Mouse (Mus musculus) splenic B cell, adult 2 months (primary cell): ENCODE results near the gene Ablim1.

Experiments
- DNase-seq: peaks from one replicate; pipeline ENCODE4 v3.0.0-alpha.2; 2011; ENCODE audit warnings: low read depth, low spot score
- H3K27me3 ChIP-seq: 2 replicates; pipeline ENCODE4 v1.6.1; 2012; ENCODE audit warnings: mild to moderate bottlenecking, low read length, moderate library complexity, mixed read lengths; ENCODE audit not compliant: control insufficient read depth, poor library complexity, insufficient read depth, severe bottlenecking
- H3K36me3 ChIP-seq: 2 replicates; pipeline ENCODE4 v1.6.1; 2012; ENCODE audit warnings: mild to moderate bottlenecking, low read length, moderate library complexity, mixed read lengths; ENCODE audit not compliant: control insufficient read depth, poor library complexity, insufficient read depth, severe bottlenecking

Gene Ablim1

DNA sequence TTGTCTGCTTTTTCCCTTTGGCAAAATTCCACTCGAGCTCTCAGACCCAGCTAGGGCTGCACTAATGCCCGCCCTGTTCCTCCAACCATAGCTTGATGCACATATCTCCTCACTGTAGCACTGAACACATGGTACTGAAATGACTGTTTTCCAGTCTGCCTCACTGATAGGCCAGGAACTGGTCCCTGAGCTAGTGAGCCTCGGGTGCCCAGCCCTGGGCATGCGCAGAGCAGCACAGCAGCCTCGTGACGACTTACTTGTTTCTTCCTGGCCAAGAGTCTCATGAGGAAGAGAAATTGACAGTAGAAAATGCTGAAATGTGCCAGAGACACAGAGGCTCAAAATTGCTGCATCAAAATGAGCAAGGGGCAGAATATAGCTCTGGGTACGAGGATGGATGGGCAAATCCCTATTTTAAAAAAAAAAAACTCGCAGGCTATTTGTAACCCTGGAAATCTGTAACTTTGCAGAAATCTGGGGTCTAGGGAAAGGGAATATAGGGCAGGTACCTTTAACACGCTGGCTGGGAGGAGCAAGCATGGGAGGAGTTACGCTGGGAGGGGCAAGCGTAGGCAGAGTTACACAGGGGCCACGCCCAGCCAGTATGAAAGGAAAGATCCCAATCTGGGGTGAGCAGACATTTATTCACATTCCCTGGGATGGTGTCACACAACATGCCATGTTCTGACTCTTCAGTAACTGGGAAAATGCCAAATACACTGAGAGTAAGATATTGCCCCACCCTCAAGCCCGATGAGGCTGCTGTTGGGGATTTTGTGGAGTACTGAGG is 41.7 kb downstream of the Ablim1 start:
- H3K27me3 ChIP-seq = no peaks in the 10 kb centered on the region
- no peaks in the 10 kb centered on the region for H3K36me3 ChIP-seq
- peak; percentile 74 for DNase-seq

DNA sequence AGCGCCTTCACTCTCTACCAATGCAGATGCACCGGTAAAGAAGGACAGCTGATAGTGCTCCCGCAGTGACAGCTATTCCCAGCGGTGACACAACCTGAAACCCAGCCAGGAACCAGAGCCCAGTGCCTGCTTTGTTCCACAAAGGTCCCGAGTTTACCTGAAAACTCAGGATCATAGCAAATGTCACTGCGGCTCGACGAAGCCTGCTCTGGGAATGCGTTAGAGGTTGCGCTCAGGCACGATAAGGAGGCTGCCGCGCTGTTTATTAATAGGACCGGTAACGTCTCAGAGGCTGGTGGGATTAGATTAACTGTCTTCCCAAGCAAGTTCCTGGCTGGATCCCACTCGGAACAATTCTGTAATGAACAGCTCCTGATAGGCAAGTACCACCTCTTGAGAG is 43.0 kb downstream of the Ablim1 start:
- DNase-seq = no peak
- H3K27me3 ChIP-seq = no peaks in the 10 kb centered on the region
- H3K36me3 ChIP-seq = no peaks in the 10 kb centered on the region

DNA sequence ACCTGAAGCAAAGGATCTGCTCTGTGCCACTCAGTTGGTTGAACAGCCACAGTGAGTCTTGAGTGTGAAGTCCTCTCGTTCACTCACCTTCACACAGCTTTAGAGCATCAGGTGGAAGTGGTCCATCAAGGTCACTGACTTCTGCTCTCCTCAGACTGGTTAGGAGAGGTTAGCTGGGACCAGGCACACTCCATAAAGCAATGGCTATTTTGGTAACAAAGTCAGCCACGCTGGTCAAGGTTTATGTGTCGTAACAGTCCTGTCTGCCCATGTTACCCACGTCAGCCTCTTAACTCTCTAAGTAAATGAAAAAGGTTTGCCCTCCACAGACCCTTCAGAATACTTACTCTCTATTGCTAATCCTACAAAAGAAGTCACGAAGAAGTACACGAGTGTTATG is 44.0 kb downstream of the Ablim1 start:
- no peaks in the 10 kb centered on the region for H3K36me3 ChIP-seq
- DNase-seq = no peak
- no peaks in the 10 kb centered on the region for H3K27me3 ChIP-seq

DNA sequence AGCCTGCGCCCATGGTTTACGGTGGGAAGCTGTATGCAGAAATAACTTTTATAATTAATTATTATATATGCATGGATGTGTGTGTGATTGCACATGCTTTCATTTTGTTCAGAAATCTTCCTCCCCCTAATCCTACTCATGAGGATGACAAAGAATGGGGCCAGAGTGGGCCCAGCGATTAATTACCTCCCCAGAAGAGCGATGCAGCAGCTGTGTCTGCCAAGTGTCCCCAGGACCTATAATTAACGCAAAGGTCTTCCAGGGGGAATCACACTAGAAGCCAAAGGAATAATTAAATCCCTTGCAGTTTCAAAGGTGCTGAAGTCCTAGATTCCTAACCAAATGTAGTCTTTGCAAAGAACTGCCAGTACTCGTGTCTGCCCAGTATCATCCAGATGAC is 44.9 kb downstream of the Ablim1 start:
- DNase-seq = no peak
- H3K27me3 ChIP-seq = no peaks in the 10 kb centered on the region
- H3K36me3 ChIP-seq = no peaks in the 10 kb centered on the region

DNA sequence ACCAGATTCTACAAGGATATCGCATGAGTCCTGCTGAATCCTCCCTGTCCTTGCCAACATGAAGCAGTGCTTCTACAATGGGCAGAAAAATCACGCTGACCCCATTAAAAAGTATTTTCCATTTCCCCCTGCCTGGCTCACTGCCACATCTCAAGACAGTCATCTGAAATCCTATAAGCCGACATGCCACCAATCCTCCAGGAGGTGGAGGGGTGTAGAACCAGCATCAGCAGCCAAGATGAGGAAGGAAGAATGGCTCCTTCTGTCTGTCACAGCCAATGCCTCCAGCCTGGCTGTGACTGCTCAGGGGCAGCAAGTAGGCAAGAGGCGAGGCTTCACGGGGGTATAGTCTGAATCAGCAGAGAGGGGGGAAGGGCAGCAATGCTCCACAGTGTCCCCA is 47.2 kb downstream of the Ablim1 start:
- Histone ChIP-seq H3K36me3 (no peaks in the 10 kb centered on the region), H3K27me3 (no peaks in the 10 kb centered on the region)
- DNase-seq = no peak

DNA sequence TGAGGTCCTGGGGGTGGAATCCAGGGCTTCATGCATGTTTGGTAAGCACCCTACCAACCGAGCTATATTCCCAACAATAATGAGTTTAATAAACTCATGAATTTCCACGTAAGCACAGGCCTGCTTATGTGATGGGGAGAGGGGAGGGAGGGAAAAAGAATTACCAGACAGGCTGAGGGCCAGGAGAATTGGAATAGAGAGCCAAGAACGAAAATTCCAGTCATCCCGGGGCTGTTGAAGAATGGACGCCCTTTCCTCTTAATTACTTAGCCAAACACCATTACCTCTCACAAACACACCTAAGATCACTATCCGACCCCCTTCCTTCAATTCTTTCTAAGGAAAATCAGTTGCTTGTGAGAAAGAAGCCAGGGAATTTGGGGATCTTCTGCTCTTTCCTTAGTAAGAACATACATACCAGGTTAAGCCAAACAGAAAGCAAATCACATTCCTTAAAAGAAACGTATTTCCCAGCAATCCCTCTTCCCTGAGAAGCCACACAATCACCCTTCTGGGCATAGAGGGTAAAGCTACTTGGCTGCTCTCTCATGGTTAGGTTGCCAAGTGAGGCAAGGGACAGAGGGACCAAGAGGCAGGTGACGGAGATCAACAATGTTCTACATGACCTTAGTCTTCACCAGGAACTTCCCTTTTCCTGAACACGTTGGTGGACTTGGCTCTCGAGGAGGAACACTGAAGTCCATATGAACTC is 48.2 kb downstream of the Ablim1 start:
- Histone ChIP-seq H3K27me3 (no peaks in the 10 kb centered on the region), H3K36me3 (no peaks in the 10 kb centered on the region)
- DNase-seq = no peak

DNA sequence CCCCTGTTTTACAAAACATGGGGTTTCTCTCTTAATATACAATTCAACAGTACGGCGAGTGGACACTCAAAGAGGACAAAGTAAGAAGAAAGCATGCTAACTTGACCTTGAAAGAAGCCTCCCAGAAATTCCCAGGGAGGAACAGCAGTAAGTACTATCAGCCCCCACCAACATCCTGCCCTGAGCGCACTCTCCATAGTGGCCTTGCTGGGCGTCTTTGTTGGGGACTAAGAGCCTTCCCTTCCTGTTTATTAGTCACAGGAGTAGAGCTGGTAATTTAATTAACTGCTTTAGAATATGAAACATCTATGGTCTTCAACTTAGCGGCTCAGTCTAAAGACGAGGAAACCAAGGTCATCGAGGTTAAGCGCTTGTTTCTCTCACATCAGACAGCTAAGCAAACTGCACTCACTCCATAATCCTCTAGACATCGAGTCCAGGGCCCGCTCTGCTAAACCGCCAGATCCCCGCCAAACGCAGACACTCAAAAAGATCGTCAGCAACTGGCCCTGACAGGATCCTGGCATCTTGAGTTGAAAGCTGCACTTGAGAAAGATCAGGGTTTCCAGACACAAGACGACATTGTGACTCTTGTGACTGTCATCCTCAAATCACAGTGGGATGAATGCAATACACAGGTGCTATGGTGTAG is 50.3 kb downstream of the Ablim1 start:
- no peaks in the 10 kb centered on the region for H3K27me3 ChIP-seq
- no peak for DNase-seq
- no peaks in the 10 kb centered on the region for H3K36me3 ChIP-seq

DNA sequence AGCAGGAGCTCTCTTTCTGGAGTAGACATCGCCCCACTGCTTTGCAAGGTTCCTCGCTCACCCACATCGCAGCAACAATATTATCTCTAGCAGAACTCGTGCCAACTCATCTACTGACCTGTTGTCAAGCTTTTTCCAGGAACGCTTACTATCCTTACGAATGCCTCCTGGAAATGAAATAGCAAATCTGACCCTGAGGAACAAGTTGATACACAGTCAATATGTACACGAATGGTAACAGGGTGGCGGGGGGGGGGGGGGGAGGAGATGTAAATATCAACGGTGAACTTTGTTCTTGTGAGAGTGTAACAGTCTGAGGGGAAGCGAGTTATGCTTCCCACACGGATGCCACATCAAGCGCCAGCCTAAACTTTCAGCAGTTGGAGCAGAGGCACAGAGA is 56.9 kb downstream of the Ablim1 start:
- Histone ChIP-seq H3K27me3 (no peaks in the 10 kb centered on the region), H3K36me3 (no peaks in the 10 kb centered on the region)
- no peak for DNase-seq

DNA sequence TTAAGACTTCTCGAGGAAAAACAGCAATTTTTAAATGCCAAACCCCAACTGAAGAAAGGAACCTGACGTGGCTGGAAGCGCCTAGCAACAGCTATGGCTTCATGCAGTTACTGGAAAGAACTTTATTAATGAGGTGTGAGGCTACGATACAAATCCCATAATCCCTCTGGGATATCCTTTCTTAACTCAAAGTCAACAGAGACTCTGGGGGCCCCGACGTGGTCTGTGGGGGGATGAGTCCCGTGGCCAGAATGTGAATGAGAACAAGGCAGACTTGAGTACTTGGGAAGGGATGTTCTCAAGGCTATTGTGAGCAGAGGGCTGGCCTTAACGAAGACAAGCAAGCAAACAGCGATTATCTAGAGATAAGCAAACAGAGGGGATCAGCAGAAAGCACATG is 58.1 kb downstream of the Ablim1 start:
- no peak for DNase-seq
- H3K27me3 ChIP-seq = no peaks in the 10 kb centered on the region
- H3K36me3 ChIP-seq = no peaks in the 10 kb centered on the region

DNA sequence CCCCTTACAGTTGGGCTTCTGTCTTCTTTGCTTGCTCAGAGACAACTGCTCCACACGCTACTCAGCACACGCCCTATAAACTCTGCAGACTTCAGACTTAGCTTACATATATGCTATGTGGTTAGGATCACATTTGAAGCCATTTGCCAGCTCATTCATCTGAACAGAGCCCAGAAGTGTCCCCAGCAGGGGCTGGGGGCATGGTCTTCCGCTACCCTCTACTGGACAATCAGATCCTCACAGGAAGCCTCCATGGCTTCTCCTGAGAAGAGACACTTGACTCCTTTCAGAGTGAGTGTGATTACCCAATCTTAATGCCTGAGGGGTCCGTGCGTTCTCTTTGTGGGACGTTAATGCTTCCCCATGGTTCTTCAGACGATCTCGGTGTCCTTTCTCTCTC is 59.6 kb downstream of the Ablim1 start:
- no peaks in the 10 kb centered on the region for H3K36me3 ChIP-seq

DNA sequence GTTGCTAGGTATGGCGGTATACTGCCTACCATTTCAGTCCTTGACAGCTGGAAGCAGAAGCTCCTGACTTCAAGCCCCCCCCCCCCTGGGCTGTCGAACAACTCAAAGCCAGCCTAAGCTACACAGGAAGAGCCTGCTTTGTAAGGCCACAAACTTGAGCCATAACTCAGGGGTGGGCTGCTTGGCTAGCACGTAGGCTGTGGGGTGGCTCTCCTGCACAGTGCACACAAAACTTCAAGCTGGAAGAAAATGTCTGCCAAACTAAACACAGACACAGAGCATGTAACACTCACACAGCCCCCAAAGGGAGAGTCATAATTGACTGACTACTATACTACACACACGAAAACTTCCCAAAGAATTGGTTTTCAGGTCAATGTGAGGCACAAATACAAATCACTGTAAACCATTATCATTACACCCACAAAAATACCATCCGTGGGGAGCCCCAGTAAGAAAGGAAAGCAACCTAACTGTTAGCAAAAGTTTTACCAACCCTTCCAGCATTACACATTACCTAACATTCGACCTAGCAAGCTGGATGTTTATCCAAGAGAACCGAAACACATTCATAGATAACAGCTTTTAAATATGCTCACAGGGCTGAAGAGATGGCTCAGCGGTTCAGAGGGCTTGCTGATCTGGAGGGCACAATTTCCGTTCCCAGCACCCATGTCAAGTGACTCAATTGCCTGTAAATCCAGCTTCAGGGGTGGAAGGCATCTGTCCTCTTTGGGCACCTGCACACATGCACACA is 61.8 kb downstream of the Ablim1 start:
- Histone ChIP-seq H3K36me3 (no peaks in the 10 kb centered on the region), H3K27me3 (no peaks in the 10 kb centered on the region)
- no peak for DNase-seq

More for the DNA sequence above, 59.6 kb downstream of the Ablim1 start:
- H3K27me3 ChIP-seq = no peaks in the 10 kb centered on the region
- DNase-seq = no peak

DNA sequence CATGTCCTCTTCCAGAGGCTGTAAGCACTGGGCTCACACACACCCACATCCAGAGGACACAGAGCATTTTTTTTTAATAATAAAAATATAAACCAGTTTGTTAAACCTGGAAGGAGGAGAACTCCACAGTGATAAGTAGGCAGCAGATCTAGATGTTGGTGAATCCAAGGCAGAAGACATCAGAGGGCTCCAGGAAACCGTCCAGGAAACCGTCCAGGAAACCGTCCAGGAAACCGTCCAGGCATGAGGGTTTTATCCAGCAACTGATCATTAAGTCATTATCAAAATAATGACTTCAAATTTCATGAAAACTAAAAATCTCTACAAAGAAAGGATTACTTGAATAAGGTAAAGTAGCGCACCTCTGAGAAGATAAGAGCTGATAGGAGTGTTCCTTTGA is 65.9 kb downstream of the Ablim1 start:
- H3K36me3 ChIP-seq = no peaks in the 10 kb centered on the region
- no peaks in the 10 kb centered on the region for H3K27me3 ChIP-seq
- no peak for DNase-seq

DNA sequence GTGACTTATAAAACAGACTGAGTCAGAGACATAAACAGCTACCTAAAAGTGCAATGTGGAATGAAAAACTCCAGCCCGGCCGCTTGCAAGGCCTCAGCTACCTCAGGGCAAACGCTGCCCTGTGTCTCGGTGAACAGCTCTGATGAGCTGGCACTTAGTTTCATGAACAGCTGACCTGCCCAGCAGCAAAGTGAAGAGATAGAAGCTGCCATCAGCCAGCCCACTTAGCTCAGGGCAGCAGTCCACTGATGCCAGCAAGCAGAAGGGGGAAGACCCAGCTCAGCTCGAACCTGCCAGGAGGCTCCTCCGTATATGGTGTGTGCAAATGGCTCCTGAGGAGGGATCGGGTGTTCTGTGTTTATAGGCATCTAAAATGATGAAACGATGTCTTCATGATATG is 67.5 kb downstream of the Ablim1 start:
- H3K27me3 ChIP-seq = no peaks in the 10 kb centered on the region
- H3K36me3 ChIP-seq = no peaks in the 10 kb centered on the region
- no peak for DNase-seq

DNA sequence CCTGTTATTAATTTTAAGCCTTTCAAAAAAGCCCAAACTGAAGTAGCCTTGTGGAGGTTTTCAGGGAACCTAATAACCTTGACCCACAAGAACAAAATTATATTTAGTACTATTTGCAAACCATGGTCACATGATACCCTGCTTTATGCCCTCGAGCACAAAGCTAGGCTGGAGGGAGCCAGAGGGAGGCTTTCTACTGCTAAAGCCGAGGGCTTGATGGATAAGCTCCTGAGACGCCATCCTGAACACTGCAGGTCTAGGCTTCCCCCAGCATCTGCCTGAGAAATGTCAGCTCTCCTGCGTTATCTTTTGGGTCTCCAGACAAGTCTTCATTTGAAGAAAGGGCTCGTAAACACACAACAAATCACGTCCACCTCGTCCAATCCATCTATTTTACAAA is 70.4 kb downstream of the Ablim1 start:
- peak; percentile 11 for DNase-seq
- no peaks in the 10 kb centered on the region for H3K36me3 ChIP-seq
- H3K27me3 ChIP-seq = no peaks in the 10 kb centered on the region

DNA sequence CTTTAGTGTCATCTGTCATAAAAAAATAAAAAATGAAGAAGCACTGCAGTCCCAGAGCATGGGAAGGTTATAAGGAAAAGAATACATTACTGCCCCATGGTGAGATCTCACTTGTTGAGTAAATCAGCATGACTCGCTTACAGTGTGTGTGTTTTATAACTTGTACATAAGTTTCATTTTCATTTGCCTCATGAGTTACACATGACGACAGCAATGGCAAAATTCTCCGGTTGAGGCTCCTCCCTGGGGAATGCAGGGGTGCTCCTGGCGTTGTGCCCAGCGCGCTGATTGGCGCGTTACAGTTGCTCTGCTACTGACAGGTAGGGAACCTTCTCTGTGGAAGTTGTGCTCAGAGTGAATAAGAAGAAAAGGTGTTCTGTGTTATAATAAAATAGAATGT is 71.1 kb downstream of the Ablim1 start:
- peak; percentile 84 for DNase-seq
- Histone ChIP-seq H3K36me3 (no peaks in the 10 kb centered on the region), H3K27me3 (no peaks in the 10 kb centered on the region)
